Mouse (Mus musculus) layer of hippocampus, adult 11-12 months (tissue): ENCODE results near the gene Nav1.

Experiments
- DNase-seq: peaks from one replicate; pipeline ENCODE4 v3.0.0; 2022; ENCODE audit warnings: low spot score

Gene Nav1

GRCm38 (mm10) chr1:135441861-135442260 lies 165.2 kb downstream of the Nav1 start:
- no peak for DNase-seq

GRCm38 (mm10) chr1:135440986-135441385 lies 166.1 kb downstream of the Nav1 start:
- DNase-seq: no peak

DNA sequence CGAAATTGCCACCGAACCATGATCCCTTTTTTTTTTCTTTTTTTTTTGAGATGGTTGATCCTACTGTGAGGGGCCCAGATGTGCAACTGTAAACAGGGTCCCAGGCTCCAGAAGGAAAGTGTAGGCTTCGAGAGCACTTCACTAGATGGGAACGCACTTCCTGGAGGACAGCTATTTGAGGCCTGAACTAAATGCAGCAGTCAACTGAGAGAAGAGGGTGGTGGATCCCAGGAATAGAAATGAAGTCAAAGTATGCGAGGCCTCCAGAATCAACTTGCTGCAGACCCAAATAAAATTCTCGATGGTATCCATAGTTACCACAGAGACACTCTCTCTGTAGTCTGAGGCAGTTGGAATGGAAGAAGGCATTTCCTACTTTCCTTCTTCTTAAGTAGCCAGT lies 168.3 kb downstream of the Nav1 start:
- DNase-seq: no peak

GRCm38 (mm10) chr1:135435823-135436222 lies 171.3 kb downstream of the Nav1 start:
- DNase-seq: no peak

DNA sequence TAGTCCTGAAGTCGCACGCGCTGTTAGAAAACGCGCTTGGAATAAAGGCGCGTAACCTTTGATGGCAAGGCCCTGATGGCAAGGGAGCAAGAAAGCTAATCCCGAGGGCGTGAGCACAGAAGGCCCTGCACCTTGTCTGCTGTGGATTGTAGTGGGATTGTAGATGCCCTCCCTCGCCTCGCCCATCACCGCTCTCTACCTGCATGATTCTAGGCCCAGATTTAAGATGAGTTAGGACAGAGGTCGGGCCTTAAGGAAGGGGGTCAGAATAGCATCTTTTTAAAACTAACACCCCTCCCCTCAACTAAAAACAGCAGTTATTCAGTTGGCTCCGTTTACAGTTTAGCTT lies 176.5 kb downstream of the Nav1 start:
- no peak for DNase-seq

- peak; percentile 93 for DNase-seq
These were observed 177.0 kb downstream of the Nav1 start, which contains the start of gene Ipo9 for GRCm38 (mm10) chr1:135429901-135430668. Gene Ipo9, minus strand, starts transcription at chr1:135430499.

DNA sequence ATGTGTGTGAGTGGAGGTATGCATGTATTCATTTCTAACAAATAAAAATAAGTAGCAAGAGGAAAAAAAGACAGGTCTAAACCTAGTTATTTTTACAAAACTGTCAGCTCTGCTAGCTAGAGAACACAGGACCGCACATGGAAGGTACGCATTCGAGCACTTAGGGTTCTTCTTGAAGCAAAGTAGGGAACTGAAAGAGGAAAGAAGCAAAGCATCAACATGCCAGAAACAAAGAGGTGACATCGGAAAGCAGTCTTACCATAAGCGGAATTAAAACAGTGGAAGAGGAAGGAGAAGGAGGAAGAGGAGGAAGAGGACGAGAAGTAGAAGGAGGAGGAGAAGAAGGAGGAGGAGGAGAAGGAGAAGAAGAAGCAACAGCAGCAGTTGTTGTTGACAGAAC lies 179.7 kb downstream of the Nav1 start:
- no peak for DNase-seq

- no peak for DNase-seq
These were observed 180.4 kb downstream of the Nav1 start for GRCm38 (mm10) chr1:135426645-135427044.

DNA sequence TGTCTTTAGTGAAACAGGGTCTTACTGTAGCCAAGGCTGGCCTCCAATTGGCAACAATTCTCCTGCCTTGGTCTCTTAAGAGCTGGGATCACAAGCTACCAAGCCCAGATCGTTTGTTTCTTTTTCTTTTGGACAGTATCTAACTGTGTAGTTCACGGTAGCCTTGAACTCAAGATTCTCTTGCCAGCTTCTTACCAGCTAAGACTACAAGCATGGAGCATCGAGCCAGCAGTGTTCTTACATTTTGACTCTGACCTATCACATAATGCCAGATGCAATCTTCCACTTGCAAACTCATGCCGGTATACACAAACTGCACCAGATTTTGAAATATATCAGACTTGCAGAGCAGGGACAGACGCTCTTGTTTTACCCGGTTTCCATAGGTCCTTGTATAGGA lies 184.3 kb downstream of the Nav1 start:
- no peak for DNase-seq

- DNase-seq: no peak
These were observed 193.1 kb downstream of the Nav1 start for GRCm38 (mm10) chr1:135413996-135414395.

DNA sequence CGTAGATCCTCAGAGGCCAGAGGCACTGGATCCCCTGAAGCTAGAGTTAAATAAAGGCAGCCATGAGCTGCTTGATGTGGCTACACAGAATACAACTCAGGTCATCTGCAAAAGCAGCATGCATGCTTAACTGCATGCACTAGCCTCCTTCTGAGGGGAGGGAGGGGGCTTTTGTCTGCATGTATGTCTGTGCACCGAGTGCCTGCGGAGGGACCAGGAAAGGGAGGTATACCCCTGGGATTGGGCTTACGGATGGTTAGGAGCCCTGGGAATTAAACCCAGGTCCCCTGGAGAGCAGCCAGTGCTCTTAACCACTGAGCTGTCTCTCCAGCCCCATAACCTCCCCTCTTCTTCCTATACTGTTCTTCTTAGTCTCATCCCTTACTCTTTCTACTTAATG lies 195.0 kb downstream of the Nav1 start:
- no peak for DNase-seq

GRCm38 (mm10) chr1:135410967-135411366 lies 196.1 kb downstream of the Nav1 start:
- DNase-seq: no peak

DNA sequence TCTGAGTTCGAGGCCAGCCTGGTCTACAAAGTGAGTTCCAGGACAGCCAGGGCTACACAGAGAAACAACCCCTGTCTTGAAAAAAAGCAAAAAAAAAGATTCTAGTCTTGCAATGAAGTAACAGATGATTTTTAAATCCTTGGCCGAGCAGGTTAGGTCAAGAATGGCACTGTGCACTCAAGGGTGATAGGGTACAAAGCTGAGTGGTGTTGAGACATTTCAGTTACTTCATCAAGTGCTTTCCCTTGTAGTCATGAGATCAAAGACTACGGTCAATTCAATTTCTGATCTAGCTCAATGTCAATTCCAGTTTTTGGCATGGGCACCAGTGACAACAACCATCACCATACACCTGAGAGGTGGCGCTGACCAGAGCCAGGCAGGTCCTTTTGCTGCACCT lies 198.1 kb downstream of the Nav1 start:
- no peak for DNase-seq

DNA sequence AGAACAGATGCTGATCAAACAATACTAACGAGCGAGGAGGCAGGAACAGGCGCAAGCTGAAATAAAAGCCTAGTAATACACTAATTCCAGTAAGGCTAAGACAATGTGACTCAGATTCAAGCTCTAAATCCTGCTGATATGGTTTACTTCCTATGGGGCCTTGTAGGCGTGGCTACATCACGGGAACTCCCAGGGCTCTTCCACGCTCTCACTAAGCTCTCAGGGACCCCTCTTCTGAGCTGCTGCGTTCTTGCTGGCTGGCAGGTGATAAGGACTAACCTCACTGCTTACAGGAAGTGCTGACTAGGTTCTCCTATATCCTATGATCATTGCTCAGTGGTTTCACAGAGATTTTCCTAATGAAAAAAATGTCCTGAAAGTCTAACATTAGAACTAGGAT lies 201.7 kb downstream of the Nav1 start:
- DNase-seq: no peak

DNA sequence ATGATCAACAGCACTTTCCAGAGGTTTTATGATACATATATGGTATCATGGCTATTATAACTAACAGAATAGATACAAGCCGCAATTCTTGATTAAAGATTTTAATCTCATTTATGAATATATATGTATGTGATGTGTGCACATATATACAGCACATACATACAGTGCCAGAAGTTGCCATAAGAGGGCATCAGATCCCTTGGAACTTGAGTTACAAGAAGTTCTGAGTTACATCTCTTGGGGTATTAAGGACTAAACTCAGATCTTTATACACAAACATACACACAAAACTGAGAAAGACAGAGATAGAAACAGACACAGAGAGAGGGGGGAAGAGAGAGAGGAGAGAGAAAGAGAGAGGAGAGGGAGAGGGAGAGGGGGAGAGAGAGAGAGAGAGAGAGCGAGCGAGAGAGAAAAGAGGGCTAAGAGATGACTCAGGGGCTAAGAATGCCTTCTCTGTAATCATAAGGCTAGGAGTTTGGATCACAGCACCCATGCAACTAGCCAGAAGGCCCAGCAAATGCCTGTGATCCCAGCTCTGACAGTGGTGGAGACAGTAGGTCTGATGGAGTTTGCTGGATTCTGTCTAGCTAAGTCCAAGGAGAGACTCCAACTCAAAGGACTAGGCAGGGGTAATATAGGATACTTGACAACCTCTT lies 205.5 kb downstream of the Nav1 start:
- no peak for DNase-seq

DNA sequence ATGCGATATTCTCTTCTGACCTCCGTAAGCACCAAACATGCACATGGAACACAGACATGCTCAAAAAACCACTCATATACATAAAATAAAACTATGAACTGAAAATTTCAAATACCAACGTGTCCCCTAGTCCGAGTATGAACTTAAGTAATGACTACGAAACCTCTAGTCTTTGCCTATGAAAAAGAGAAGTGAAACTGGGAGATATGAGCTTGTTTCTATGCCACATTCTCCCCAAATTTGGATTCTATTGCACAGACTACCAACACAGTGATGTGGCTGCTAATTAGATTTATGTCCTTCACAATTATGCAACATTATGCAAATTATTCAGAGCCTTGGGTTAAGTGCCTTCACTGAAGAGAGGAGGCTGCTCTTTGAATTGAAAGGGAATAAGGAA lies 207.6 kb downstream of the Nav1 start:
- no peak for DNase-seq

- DNase-seq: no peak
These were observed 221.9 kb downstream of the Nav1 start for GRCm38 (mm10) chr1:135385161-135385560.
